ENCODE assay signal across 12 mouse cellular contexts in the genomic region with DNA sequence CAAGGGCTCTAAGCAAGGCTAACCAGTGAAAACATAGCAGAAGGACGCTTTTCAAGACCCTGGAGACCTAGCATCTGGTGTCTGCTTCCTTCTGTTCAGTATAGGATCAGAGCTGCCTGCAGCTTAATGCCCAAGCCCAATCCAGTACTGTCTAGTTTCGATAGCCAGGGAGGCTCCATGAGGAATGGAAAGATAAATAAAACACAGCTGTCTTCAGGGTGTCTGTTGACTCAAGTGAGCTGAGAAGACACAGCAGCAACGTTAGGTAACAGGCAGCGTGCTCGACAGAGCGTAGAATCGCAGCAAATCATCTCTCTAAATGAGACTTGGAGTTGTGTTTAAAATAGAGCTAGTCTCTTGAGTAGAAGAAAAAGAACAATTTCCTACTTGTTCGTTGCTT. TPM values are rescaled to one million over a fixed set of nuclear protein-coding genes. Genes with fewer than 3 reads are reported as not detected.
A peak's percentile ranks its signal among the peaks of the same experiment; 100 is the strongest.
DNase-seq lines count a peak whose midpoint lies in the region; ATAC-seq and TF ChIP-seq lines count a peak whose summit lies in the region.
"Had no signal": no experiment of that assay in that cellular context is flagged by ENCODE, and none has a peak within 500 bp of the region (broad histone marks: within the 10 kb centered on the region; RNA-seq: fewer than 3 reads in every experiment).

No protein-coding gene starts in this region.

- no peaks in the 10 kb centered on the region for H3K36me3 ChIP-seq in embryonic facial prominence, embryonic 15.5 days
- H3K36me3 ChIP-seq: heart, embryonic 13.5 days had no signal

- H3K4me1 ChIP-seq in embryonic facial prominence, embryonic 15.5 days: peaks cover 6% of the 10 kb centered on the region; the same call in 1 of the 2 replicates

- no peak for TF ChIP-seq POLR2A in brain, embryonic 14.5 days (IDR thresholded peaks at IDR 0.05; ENCODE audit: borderline replicate concordance, extremely low read depth, insufficient read depth, insufficient read length, poor library complexity, severe bottlenecking)

- H3K9me3 ChIP-seq in embryonic facial prominence, embryonic 15.5 days (replicated peaks): no peaks in the 10 kb centered on the region
- H3K9me3 ChIP-seq: heart, embryonic 13.5 days had no signal

- no peak for TF ChIP-seq CTCF in brain, embryonic 14.5 days (IDR thresholded peaks at IDR 0.05; ENCODE audit: borderline replicate concordance, extremely low read depth, insufficient read depth, insufficient read length)

- H3K4me3 ChIP-seq in embryonic facial prominence, embryonic 15.5 days (replicated peaks): no peak overlapping the region
- H3K4me3 ChIP-seq: heart, embryonic 13.5 days had no signal

- 36% methylated on average over 8 of the region's 8 CpGs for WGBS in embryonic facial prominence, embryonic 15.5 days

- DNase-seq in kidney, postnatal 10 days: peak; percentile 9
- no peak for DNase-seq in kidney, adult 9 months
- DNase-seq in brain, embryonic 14.5 days (ENCODE audit: low read depth): peak; percentile 33
- DNase-seq in retina, embryonic 14.5 days (ENCODE audit: low spot score): peak; percentile 7
- DNase-seq in cerebellum, postnatal 4 days (ENCODE audit: low spot score in 2 of 2): no peak
- no peak for DNase-seq in natural killer cell, adult 2 months (ENCODE audit: low spot score in 2 of 2)
- DNase-seq: cerebellum, postnatal 36 days; layer of hippocampus, postnatal 36 days; liver had no signal

- no peak overlapping the region; the same call in 1 of the 2 replicates for H3K27ac ChIP-seq in embryonic facial prominence, embryonic 15.5 days (replicated peaks)
- H3K27ac ChIP-seq: heart, embryonic 13.5 days had no signal

- no peak overlapping the region for H3K4me2 ChIP-seq in embryonic facial prominence, embryonic 15.5 days (replicated peaks)
- H3K4me2 ChIP-seq: heart, embryonic 13.5 days had no signal

- no peak overlapping the region for H3K9ac ChIP-seq in embryonic facial prominence, embryonic 15.5 days
- H3K9ac ChIP-seq: heart, embryonic 13.5 days had no signal

- ATAC-seq in embryonic facial prominence, embryonic 15.5 days (ENCODE audit: insufficient number of reproducible peaks, low FRiP score, low TSS enrichment, low read depth): peak; percentile 47; the same call in 1 of the 2 replicates
- ATAC-seq: hindbrain, embryonic 16.5 days had no signal

- no peaks in the 10 kb centered on the region for H3K27me3 ChIP-seq in embryonic facial prominence, embryonic 15.5 days
- H3K27me3 ChIP-seq: heart, embryonic 13.5 days had no signal

RNA-seq across cellular contexts. Expression of gene Ccdc122, which starts 31.8 kb away (rescaled TPM):
- 0.33 and 0.52 TPM in 2 replicates for polyA plus RNA-seq in brain, embryonic 14.5 days (2012; rRNA removed)
- polyA plus RNA-seq in embryonic facial prominence, embryonic 15.5 days (2015; fragmentation: Nextera tagmentation; extraction: Ambion mirVana): 4.5 and 4.7 TPM in 2 replicates

RNA-seq across cellular contexts. Expression of gene Lacc1, which starts 32.0 kb away (rescaled TPM):
- polyA plus RNA-seq in brain, embryonic 14.5 days (2012; rRNA removed): 3.0 and 3.5 TPM in 2 replicates
- 12.8 and 15.0 TPM in 2 replicates for polyA plus RNA-seq in embryonic facial prominence, embryonic 15.5 days (2015; fragmentation: Nextera tagmentation; extraction: Ambion mirVana)

Comparison
In these comparisons a context has a peak if more than half of its experiments do, and no peak if none do; other contexts are left out.
1. DNase-seq: peak in kidney, postnatal 10 days (single experiment), brain, embryonic 14.5 days (single experiment) and retina, embryonic 14.5 days (single experiment); none in kidney, adult 9 months (single experiment), cerebellum, postnatal 4 days (0 of 2) and natural killer cell, adult 2 months (0 of 2).